Mouse (Mus musculus): ENCODE measurements at regions not wholly inside any gene's neighbourhood (a gene's known extent, or its start where the extent isn't known, plus 50 kb on each side); places are given as distances from the start of the nearest gene placed in this dataset.

DNA sequence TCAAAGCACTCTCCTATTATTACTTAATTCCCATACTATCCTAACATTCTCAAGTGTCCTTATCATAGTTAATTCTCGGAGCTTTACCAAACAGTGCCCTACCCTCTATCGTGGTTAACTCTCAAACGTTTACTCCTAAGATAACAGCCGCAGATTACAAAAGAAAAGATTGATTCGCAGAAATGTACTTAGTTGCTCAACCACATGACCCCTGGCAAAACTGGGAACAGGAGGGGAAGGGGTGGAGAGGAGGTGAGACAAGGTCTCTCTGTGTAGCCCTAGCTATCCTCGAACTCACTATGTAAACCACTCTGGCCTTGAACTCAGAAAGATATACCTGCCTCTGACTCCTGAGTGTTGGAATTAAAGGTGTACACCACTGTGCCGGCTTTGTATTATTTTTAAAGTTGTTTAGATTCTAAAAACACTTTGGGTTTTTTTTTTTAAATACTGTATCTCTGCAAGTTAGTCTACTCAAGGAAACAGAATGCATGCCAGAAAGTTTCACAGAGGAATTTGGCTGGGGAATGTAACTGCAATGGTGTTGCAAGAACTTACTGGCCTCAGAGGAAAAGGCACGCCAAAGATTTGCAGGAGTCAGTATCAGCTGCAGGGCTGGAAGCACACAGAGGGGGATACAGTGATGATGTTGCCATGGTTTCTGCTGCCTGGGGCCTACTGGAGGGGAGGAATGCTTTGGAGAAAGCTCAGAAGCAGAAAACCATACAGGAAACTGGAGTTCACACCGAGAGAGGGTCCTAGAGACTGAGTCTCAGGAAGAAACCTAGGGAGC, 273.0 kb downstream of the Basp1 start:
- TF ChIP-seq CTCF (IDR thresholded peaks at IDR 0.05) = no peak
- no peak for TF ChIP-seq EP300 (IDR thresholded peaks at IDR 0.05)
